Comparison of ENCODE assay signal across 26 mouse cellular contexts in the genomic region with DNA sequence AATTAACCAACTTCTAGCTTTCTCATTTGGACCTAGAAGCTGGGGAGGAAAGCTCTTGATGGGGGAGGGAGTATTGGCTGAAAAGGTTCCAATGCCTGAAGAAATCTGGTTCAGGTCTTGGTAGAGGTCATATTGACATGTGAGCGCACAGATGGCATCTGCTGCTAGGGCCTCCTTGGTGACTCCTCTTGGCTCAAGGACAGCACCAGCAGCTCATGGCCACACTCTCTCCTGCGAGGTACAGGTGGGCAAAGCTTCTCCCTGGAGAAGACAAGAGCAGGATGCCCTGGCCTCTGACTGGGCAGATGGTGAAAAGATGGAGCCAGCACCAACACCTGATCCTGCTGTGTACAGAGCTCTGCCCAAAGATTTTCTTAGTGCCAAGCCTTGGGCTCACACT. TPM values are rescaled to one million over a fixed set of nuclear protein-coding genes. Genes with fewer than 3 reads are reported as not detected.
DNase-seq lines count a peak whose midpoint lies in the region; ATAC-seq lines count a peak whose summit lies in the region.
"Had no signal": no experiment of that assay in that cellular context is flagged by ENCODE, and none has a peak within 500 bp of the region (broad histone marks: within the 10 kb centered on the region; RNA-seq: fewer than 3 reads in every experiment).

No protein-coding gene starts in this region.

- no peak for DNase-seq in cerebellum, postnatal 4 days (ENCODE audit: low spot score in 2 of 2)
- DNase-seq in cerebellum, adult 9-10 months = peak; percentile 84
- DNase-seq in cerebellum, postnatal 25 days = peak; percentile 71 to 76
- DNase-seq in urinary bladder, adult 2 months (ENCODE audit: low spot score) = no peak
- DNase-seq in hindbrain, embryonic 11.5 days (ENCODE audit: low spot score) = no peak
- no peak for DNase-seq in embryo, embryonic 9.5 days (ENCODE audit: extremely low spot score)
- DNase-seq: adrenal gland, postnatal 10 days; B cell, adult 2 months; heart, adult 18-20 months; heart, postnatal 10 days; heart, postnatal 4 days; kidney, adult 11 months; kidney, adult 9 months had no signal

- peak; percentile 81; the same call in 1 of the 2 replicates for ATAC-seq in cerebellum, adult (ENCODE audit: insufficient number of reproducible peaks, low FRiP score, low TSS enrichment)
- ATAC-seq in hindbrain, embryonic 11.5 days (ENCODE audit: low FRiP score) = no peak
- ATAC-seq: CD4-positive, CD25-positive, alpha-beta regulatory T cell, adult 4 months; forebrain, embryonic 14.5 days; hindbrain, postnatal 0 days had no signal

- no peaks in the 10 kb centered on the region for H3K9me3 ChIP-seq in hindbrain, embryonic 11.5 days (ENCODE audit: control insufficient read depth, low read length)
- H3K9me3 ChIP-seq: embryonic facial prominence, embryonic 15.5 days; forebrain, embryonic 10.5 days; G1E; heart, embryonic 10.5 days; hindbrain, embryonic 13.5 days had no signal

- peaks cover under 1% of the 10 kb centered on the region; the same call in 1 of the 2 replicates for H3K4me1 ChIP-seq in hindbrain, embryonic 11.5 days (replicated peaks; ENCODE audit: control insufficient read depth, insufficient read depth, low read length)
- H3K4me1 ChIP-seq: heart, embryonic 10.5 days had no signal

- WGBS in hindbrain, embryonic 11.5 days = 88% methylated on average over 2 of the region's 2 CpGs

- H3K27ac ChIP-seq in hindbrain, embryonic 11.5 days (ENCODE audit: low read depth, low read length) = no peak overlapping the region
- H3K27ac ChIP-seq: embryonic facial prominence, embryonic 15.5 days; forebrain, embryonic 10.5 days; heart, embryonic 10.5 days; hindbrain, embryonic 13.5 days; hindbrain, postnatal 0 days had no signal

- peaks cover 11% of the 10 kb centered on the region for H3K27me3 ChIP-seq in hindbrain, embryonic 11.5 days (ENCODE audit: control insufficient read depth, insufficient read depth, low read length)

- H3K4me2 ChIP-seq in hindbrain, embryonic 11.5 days (replicated peaks; ENCODE audit: low read depth, low read length) = no peak overlapping the region
- H3K4me2 ChIP-seq: embryonic facial prominence, embryonic 15.5 days; hindbrain, embryonic 13.5 days had no signal

- no peaks in the 10 kb centered on the region for H3K36me3 ChIP-seq in hindbrain, embryonic 11.5 days (ENCODE audit: control insufficient read depth, insufficient read depth, low read length)
- H3K36me3 ChIP-seq: embryonic facial prominence, embryonic 15.5 days; forebrain, embryonic 10.5 days; G1E; heart, embryonic 10.5 days; hindbrain, embryonic 13.5 days had no signal

- H3K9ac ChIP-seq in hindbrain, embryonic 11.5 days (ENCODE audit: low read depth, low read length) = no peak overlapping the region
- H3K9ac ChIP-seq: embryonic facial prominence, embryonic 15.5 days; hindbrain, embryonic 13.5 days had no signal

- no peak overlapping the region for H3K4me3 ChIP-seq in hindbrain, embryonic 11.5 days (ENCODE audit: low read depth, low read length)
- H3K4me3 ChIP-seq: embryonic facial prominence, embryonic 15.5 days; erythroblast, embryonic 14.5 days; forebrain, embryonic 10.5 days; heart, embryonic 10.5 days; hindbrain, embryonic 13.5 days had no signal

RNA-seq across cellular contexts. Expression of gene B830017H08Rik, which starts 6.4 kb away (rescaled TPM):
- polyA plus RNA-seq in urinary bladder, adult 2 months (2012; rRNA removed) = not detected in 2 replicates
- polyA plus RNA-seq in hindbrain, embryonic 11.5 days (2014; fragmentation: Nextera tagmentation; extraction: Ambion mirVana) = 0.20 and 0.49 TPM in 2 replicates
- polyA plus RNA-seq: CD4-positive, CD25-positive, alpha-beta regulatory T cell, adult 4 months; embryonic facial prominence, embryonic 11.5 days; erythroblast, embryonic 14.5 days; forebrain, embryonic 10.5 days; heart, embryonic 10.5 days; heart, embryonic 14.5 days; intestine, embryonic 14.5 days had no signal

RNA-seq across cellular contexts. Expression of gene Car15, which starts 11.7 kb away (rescaled TPM):
- 2.3 and 4.0 TPM in 2 replicates for polyA plus RNA-seq in urinary bladder, adult 2 months (2012; rRNA removed)
- 1.8 and 2.9 TPM in 2 replicates for polyA plus RNA-seq in hindbrain, embryonic 11.5 days (2014; fragmentation: Nextera tagmentation; extraction: Ambion mirVana)

RNA-seq across cellular contexts. Expression of gene Scarf2, which starts 29.4 kb away (rescaled TPM):
- 36.0 and 45.5 TPM in 2 replicates for polyA plus RNA-seq in urinary bladder, adult 2 months (2012; rRNA removed)
- polyA plus RNA-seq in hindbrain, embryonic 11.5 days (2014; fragmentation: Nextera tagmentation; extraction: Ambion mirVana) = 6.4 and 7.2 TPM in 2 replicates
- polyA plus RNA-seq: CD4-positive, CD25-positive, alpha-beta regulatory T cell, adult 4 months; G1E had no signal

Comparison
In these comparisons a context has a peak if more than half of its experiments do, and no peak if none do; other contexts are left out.
1. DNase-seq: peak in cerebellum, adult 9-10 months (single experiment) and cerebellum, postnatal 25 days (2 of 2); none in cerebellum, postnatal 4 days (0 of 2), urinary bladder, adult 2 months (single experiment), hindbrain, embryonic 11.5 days (single experiment) and embryo, embryonic 9.5 days (single experiment).